ENCODE assay signal across 9 mouse cellular contexts in genomic region chr10:117432415-117432814, GRCm38 (mm10). TPM values are rescaled to one million over a fixed set of nuclear protein-coding genes. Genes with fewer than 3 reads are reported as not detected.
DNase-seq lines count a peak whose midpoint lies in the region; ATAC-seq and TF ChIP-seq lines count a peak whose summit lies in the region.
"Had no signal": no experiment of that assay in that cellular context is flagged by ENCODE, and none has a peak within 500 bp of the region (broad histone marks: within the 10 kb centered on the region; RNA-seq: fewer than 3 reads in every experiment).

No protein-coding gene starts in this region.

- peaks cover 3% of the 10 kb centered on the region for H3K4me1 ChIP-seq in heart, adult 2 months (ENCODE audit: control insufficient read depth, insufficient read depth, low read length)
- H3K4me1 ChIP-seq in liver, embryonic 13.5 days (replicated peaks): peaks cover 25% of the 10 kb centered on the region
- peaks cover 7% of the 10 kb centered on the region; the same call in 1 of the 2 replicates for H3K4me1 ChIP-seq in stomach, embryonic 15.5 days

- H3K27ac ChIP-seq in heart, adult 2 months: no peak overlapping the region
- no peak overlapping the region for H3K27ac ChIP-seq in liver, embryonic 13.5 days
- no peak overlapping the region for H3K27ac ChIP-seq in stomach, embryonic 15.5 days

- H3K4me3 ChIP-seq in heart, adult 2 months: no peak overlapping the region
- H3K4me3 ChIP-seq in liver, embryonic 13.5 days (replicated peaks): peak overlapping the region; percentile 30
- peak overlapping the region; percentile 8; the same call in 1 of the 2 replicates for H3K4me3 ChIP-seq in stomach, embryonic 15.5 days (replicated peaks)

- no peaks in the 10 kb centered on the region for H3K9me3 ChIP-seq in liver, embryonic 13.5 days (replicated peaks)
- no peaks in the 10 kb centered on the region for H3K9me3 ChIP-seq in stomach, embryonic 15.5 days

- H3K36me3 ChIP-seq in heart, adult 2 months (ENCODE audit: control insufficient read depth, insufficient read depth, low read length): no peaks in the 10 kb centered on the region
- no peaks in the 10 kb centered on the region for H3K36me3 ChIP-seq in liver, embryonic 13.5 days
- no peaks in the 10 kb centered on the region for H3K36me3 ChIP-seq in stomach, embryonic 15.5 days

- peak; percentile 87 for TF ChIP-seq CTCF in heart, adult 2 months (IDR thresholded peaks at IDR 0.05)

- H3K27me3 ChIP-seq in heart, adult 2 months (ENCODE audit: control insufficient read depth, insufficient read depth, low read length): no peaks in the 10 kb centered on the region; the same call in 1 of the 2 replicates
- H3K27me3 ChIP-seq in liver, embryonic 13.5 days: no peaks in the 10 kb centered on the region
- no peaks in the 10 kb centered on the region for H3K27me3 ChIP-seq in stomach, embryonic 15.5 days (replicated peaks)
- H3K27me3 ChIP-seq: CH12.LX had no signal

- H3K79me2 ChIP-seq in heart, adult 2 months (replicated peaks; ENCODE audit: control insufficient read depth, insufficient read depth, low read length): no peaks in the 10 kb centered on the region

- DNase-seq in heart, adult 2 months: peak; percentile 57 to 77
- DNase-seq in heart, adult 8-10 months (ENCODE audit: low spot score): no peak
- peak; percentile 81 for DNase-seq in embryo, embryonic 10 days (ENCODE audit: low spot score)
- peak; percentile 39 to 49 for DNase-seq in gastrocnemius, postnatal 36 days
- DNase-seq in kidney, adult 18-20 months: peak; percentile 73
- DNase-seq in liver, embryonic 13.5 days: peak; percentile 67
- DNase-seq in naive thymus-derived CD4-positive, alpha-beta T cell, adult 2 months (ENCODE audit: low read depth): peak; percentile 81

- 0 out of 2 replicates have a peak, but pooled peaks have one; percentile 43 for ATAC-seq in liver, embryonic 13.5 days (ENCODE audit: low read depth)
- no peak for ATAC-seq in stomach, embryonic 15.5 days (ENCODE audit: insufficient read depth, low FRiP score, low read depth)

- WGBS in heart, adult 2 months: 14% methylated on average over 21 of the region's 21 CpGs
- WGBS in liver, embryonic 13.5 days (ENCODE audit: insufficient replicate concordance): 7% methylated on average over 21 of the region's 21 CpGs
- 11% methylated on average over 21 of the region's 21 CpGs for WGBS in stomach, embryonic 15.5 days

- intact Hi-C loops in heart, adult 2 months (cut with DNase I): no loop called here
- intact Hi-C loops in gastrocnemius, postnatal 36 days (cut with DNase I): loop anchor here (5.0 to 10.0 kb wide), 2 partner anchors 55 to 158 kb away; no protein-coding TSS in a partner anchor

- TF ChIP-seq EP300 in heart, adult 2 months (IDR thresholded peaks at IDR 0.05; ENCODE audit: insufficient read depth, low read depth, low read length): no peak

- H3K9ac ChIP-seq in heart, adult 2 months (ENCODE audit: low read depth, low read length): no peak overlapping the region
- H3K9ac ChIP-seq in liver, embryonic 13.5 days: no peak overlapping the region
- H3K9ac ChIP-seq in stomach, embryonic 15.5 days: no peak overlapping the region

- no peak for TF ChIP-seq POLR2A in heart, adult 2 months (IDR thresholded peaks at IDR 0.05; ENCODE audit: insufficient read depth, low read depth, low read length)

- H3K4me2 ChIP-seq in liver, embryonic 13.5 days: peak overlapping the region; percentile 49
- H3K4me2 ChIP-seq in stomach, embryonic 15.5 days: peak overlapping the region; percentile 50

RNA-seq across cellular contexts. Expression of gene Cpsf6, which starts 52.6 kb away (rescaled TPM):
- 10 to 100 TPM; 30.9 to 35.5 TPM for total RNA-seq in heart, adult 2 months (2021)
- 20.3 and 22.7 TPM in 2 replicates for polyA plus RNA-seq in heart, adult 2 months (2012; rRNA removed)
- 10 to 100 TPM; 27.3 to 31.2 (median 30.1) TPM for total RNA-seq in heart, adult 8-10 months (2022)
- 10 to 100 TPM; 18.9 to 20.3 TPM for total RNA-seq in gastrocnemius, postnatal 36 days (2021)
- polyA plus RNA-seq in liver, embryonic 13.5 days (2015; fragmentation: Nextera tagmentation; extraction: Ambion mirVana): 69.2 and 87.2 TPM in 2 replicates
- polyA plus RNA-seq in stomach, embryonic 15.5 days (2015; fragmentation: Nextera tagmentation; extraction: Ambion mirVana): 117 and 129 TPM in 2 replicates
